Mouse (Mus musculus) CH12.LX (cell line): ENCODE measurements around the gene Maco1. TPM values are rescaled to one million over a fixed set of nuclear protein-coding genes. Genes with fewer than 3 reads are reported as not detected.

Experiments
- DNase-seq: peaks from one replicate; pipeline ENCODE4 v3.0.0-alpha.2; 2013; ENCODE audit errors: extremely low read depth
- H3K27ac ChIP-seq: 2 replicates; pipeline ENCODE4 v1.5.1; 2012; ENCODE audit warnings: low read depth, mild to moderate bottlenecking, control low read depth, moderate library complexity; ENCODE audit not compliant: insufficient read depth
- H3K27me3 ChIP-seq: replicated peaks from 2 replicates; pipeline ENCODE3; 2012; ENCODE audit warnings: inconsistent platforms
- H3K36me3 ChIP-seq, 2 experiments: replicated peaks in 1 of 2; 2 replicates each; pipeline versions ENCODE3 to v1.6.1; 2012; ENCODE audit warnings: inconsistent platforms in 1 of 2, low read length in 1 of 2, mild to moderate bottlenecking in 1 of 2, mixed read lengths in 1 of 2, moderate library complexity in 1 of 2; ENCODE audit not compliant: control insufficient read depth in 1 of 2, insufficient read depth in 1 of 2
- H3K4me1 ChIP-seq, 2 experiments: 2 replicates each; pipeline ENCODE4 v1.6.1; 2012; ENCODE audit warnings: inconsistent platforms in 1 of 2, moderate library complexity in 1 of 2; ENCODE audit not compliant: insufficient read depth in 2 of 2, control insufficient read depth in 1 of 2
- H3K4me2 ChIP-seq: 2 replicates; pipeline ENCODE4 v1.6.1; 2012; ENCODE audit warnings: low read depth, mild to moderate bottlenecking, control low read depth; ENCODE audit not compliant: poor library complexity, insufficient read depth, severe bottlenecking
- H3K4me3 ChIP-seq, 3 experiments: fragments of 150-350 bp in 1 of 3; sonication (generic) in 1 of 3; replicated peaks in 1 of 3; 2 replicates each; pipeline versions ENCODE3 to v1.5.1; 2011 to 2012; ENCODE audit warnings: low read depth in 2 of 3, low read length in 2 of 3, mild to moderate bottlenecking in 2 of 3, moderate library complexity in 2 of 3, control low read depth in 1 of 3, improper control_type of control experiment in 1 of 3, inconsistent platforms in 1 of 3, mixed read lengths in 1 of 3; ENCODE audit not compliant: poor library complexity in 1 of 3
- H3K79me2 ChIP-seq: replicated peaks from 2 replicates; pipeline ENCODE4 v1.6.1; 2012; ENCODE audit warnings: mild to moderate bottlenecking, moderate library complexity; ENCODE audit not compliant: control insufficient read depth, poor library complexity, insufficient read depth, severe bottlenecking; ENCODE audit errors: extremely low read depth
- H3K9ac ChIP-seq: 2 replicates; pipeline ENCODE4 v1.6.1; 2012; ENCODE audit warnings: low read depth, mild to moderate bottlenecking, control low read depth, moderate library complexity; ENCODE audit not compliant: insufficient read depth
- H3K9me3 ChIP-seq: replicated peaks from 2 replicates; pipeline ENCODE3; 2012; ENCODE audit warnings: low read length, inconsistent platforms, mixed read lengths
- ELF1 ChIP-seq: IDR thresholded peaks from 2 replicates; pipeline ENCODE4 v1.6.1; 2014; ENCODE audit warnings: low read depth, mild to moderate bottlenecking, inconsistent platforms, low read length, improper control_type of control experiment
- EP300 ChIP-seq: IDR thresholded peaks from 2 replicates; pipeline ENCODE4 v1.6.1; 2011; ENCODE audit warnings: low read length, improper control_type of control experiment
- ETS1 ChIP-seq: conservative IDR thresholded peaks from 2 replicates; pipeline ENCODE4 v1.6.1; 2012; ENCODE audit warnings: low read depth, mild to moderate bottlenecking, inconsistent platforms, low read length, improper control_type of control experiment, moderate library complexity
- HCFC1 ChIP-seq: IDR thresholded peaks from 2 replicates; pipeline ENCODE4 v1.6.1; 2012; ENCODE audit warnings: low read depth, mild to moderate bottlenecking, inconsistent platforms, low read length, improper control_type of control experiment
- IRF4 ChIP-seq: IDR thresholded peaks from 2 replicates; pipeline ENCODE4 v1.6.1; 2014; ENCODE audit warnings: low read depth, mild to moderate bottlenecking, inconsistent platforms, low read length, improper control_type of control experiment
- JUND ChIP-seq: conservative IDR thresholded peaks from 2 replicates; pipeline ENCODE4 v1.6.1; 2011; ENCODE audit warnings: low read depth, low read length, improper control_type of control experiment
- MAFK ChIP-seq: IDR thresholded peaks from 2 replicates; pipeline ENCODE4 v1.6.1; 2011; ENCODE audit warnings: low read length, improper control_type of control experiment; ENCODE audit not compliant: insufficient replicate concordance
- MAX ChIP-seq: IDR thresholded peaks from 2 replicates; pipeline ENCODE4 v1.6.1; 2011; ENCODE audit warnings: low read length, improper control_type of control experiment
- NRF1 ChIP-seq: IDR thresholded peaks from 2 replicates; pipeline ENCODE4 v1.6.1; 2014; ENCODE audit warnings: low read depth, mild to moderate bottlenecking, inconsistent platforms, low read length, improper control_type of control experiment, moderate library complexity
- POLR2AphosphoS2 ChIP-seq: IDR thresholded peaks from 2 replicates; pipeline ENCODE4 v1.6.1; 2011; ENCODE audit warnings: low read depth, low read length, improper control_type of control experiment
- RCOR1 ChIP-seq: conservative IDR thresholded peaks from 2 replicates; pipeline ENCODE4 v1.6.1; 2012; ENCODE audit warnings: low read depth, mild to moderate bottlenecking, inconsistent platforms, low read length, improper control_type of control experiment
- SIN3A ChIP-seq: IDR thresholded peaks from 2 replicates; pipeline ENCODE4 v1.6.1; 2012; ENCODE audit warnings: low read length, improper control_type of control experiment, inconsistent platforms
- UBTF ChIP-seq: IDR thresholded peaks from 2 replicates; pipeline ENCODE4 v1.6.1; 2012; ENCODE audit warnings: low read depth, mild to moderate bottlenecking, inconsistent platforms, low read length, improper control_type of control experiment, moderate library complexity
- USF1 ChIP-seq: IDR thresholded peaks from 2 replicates; pipeline ENCODE4 v1.6.1; 2014; ENCODE audit warnings: low read depth, mild to moderate bottlenecking, inconsistent platforms, low read length, improper control_type of control experiment
- USF2 ChIP-seq: conservative IDR thresholded peaks from 2 replicates; pipeline ENCODE4 v1.6.1; 2011; ENCODE audit warnings: low read depth, low read length, improper control_type of control experiment
- ZC3H11A ChIP-seq: IDR thresholded peaks from 2 replicates; pipeline ENCODE4 v1.6.1; 2012; ENCODE audit warnings: low read depth, mild to moderate bottlenecking, inconsistent platforms, low read length, improper control_type of control experiment
- ZKSCAN1 ChIP-seq: IDR thresholded peaks from 2 replicates; pipeline ENCODE4 v1.6.1; 2012; ENCODE audit warnings: low read depth, inconsistent platforms, low read length, improper control_type of control experiment, borderline replicate concordance
- ZNF384 ChIP-seq: IDR thresholded peaks from 2 replicates; pipeline ENCODE4 v1.6.1; 2012; ENCODE audit warnings: low read depth, low read length, improper control_type of control experiment, inconsistent platforms
- dilution Hi-C: fragments of 300-500 bp; cut with MboI; formaldehyde crosslinking; loops from 2 replicates; pipeline ENCODE4 v1.14.3; 2020; ENCODE audit warnings: low sequenced_read_pairs; ENCODE audit not compliant: extremely low pct_unique_long_range_greater_than_20kb, extremely low pct_ligation_motif_present
- in situ Hi-C: fragments of 300-500 bp; cut with MboI; formaldehyde crosslinking; loops from 3 replicates; pipeline ENCODE4 v1.14.3; 2019; ENCODE audit warnings: low sequenced_read_pairs, low pct_ligation_motif_present, low pct_unique_long_range_greater_than_20kb, mixed read lengths
- polyA plus RNA-seq: library from polyadenylated mRNA; unstranded; fragments of >175 nt; gene quantifications from 2 replicates; pipeline ENCODE4 v1.2.1, GENCODE M21; 2012; ENCODE audit warnings: low read depth; ENCODE audit not compliant: insufficient read length
- total RNA-seq, 2 experiments: library from RNA; depleted of rRNA; stranded (reverse); fragments of 300-350 nt in 1 of 2; fragments of >200 nt in 1 of 2; gene quantifications; 2 replicates each; pipeline ENCODE4 v1.2.3; 2012 to 2014

Gene Maco1
- total and polyA plus RNA-seq, 3 experiments: 15.8 to 19.8 (median 17.3) TPM

GRCm38 (mm10) chr4:134823560-134823959, 29.6 kb downstream of the Maco1 start:
- dilution Hi-C loops: no loop called here

GRCm38 (mm10) chr4:134821061-134821460, 32.1 kb downstream of the Maco1 start:
- H3K4me2 ChIP-seq: no peak overlapping the region
- peaks cover 0 to 25% of the 10 kb centered on the region in 2 experiments for H3K36me3 ChIP-seq
- H3K9ac ChIP-seq: no peak overlapping the region
- no peak overlapping the region for H3K27ac ChIP-seq
- dilution Hi-C loops: no loop called here
- no peak overlapping the region for H3K4me3 ChIP-seq
- TF ChIP-seq ZNF384 (no peak), HCFC1 (no peak), SIN3A (no peak), USF1 (no peak), POLR2AphosphoS2 (no peak), NRF1 (no peak), RCOR1 (no peak)
- TF ChIP-seq, all 38 proteins: peak for 0
- peaks cover 0 to 9% of the 10 kb centered on the region in 2 experiments; a peak in 2 of 4 replicates for H3K4me1 ChIP-seq
- H3K27me3 ChIP-seq: no peaks in the 10 kb centered on the region
- no peaks in the 10 kb centered on the region for H3K79me2 ChIP-seq
- in situ Hi-C loops: no loop called here
- no peaks in the 10 kb centered on the region for H3K9me3 ChIP-seq
- no peak for DNase-seq

More at GRCm38 (mm10) chr4:134823560-134823959, 29.6 kb downstream of the Maco1 start:
- no peak overlapping the region for H3K9ac ChIP-seq
- TF ChIP-seq IRF4 (no peak), USF1 (no peak), ZKSCAN1 (no peak), USF2 (no peak), ZC3H11A (no peak), UBTF (no peak), MAFK (no peak), POLR2AphosphoS2 (no peak), ETS1 (no peak), ELF1 (no peak), EP300 (no peak), NRF1 (no peak), MAX (no peak), JUND (no peak)
- peaks cover 0 to 10% of the 10 kb centered on the region in 2 experiments; a peak in 2 of 4 replicates for H3K4me1 ChIP-seq
- peaks cover 9 to 36% of the 10 kb centered on the region in 2 experiments for H3K36me3 ChIP-seq
- no peaks in the 10 kb centered on the region for H3K27me3 ChIP-seq
- H3K4me3 ChIP-seq: no peak overlapping the region
- H3K27ac ChIP-seq: no peak overlapping the region
- H3K9me3 ChIP-seq: no peaks in the 10 kb centered on the region
- in situ Hi-C loops: no loop called here
- H3K79me2 ChIP-seq: no peaks in the 10 kb centered on the region
- no peak for DNase-seq
- no peak overlapping the region for H3K4me2 ChIP-seq
